Mouse (Mus musculus) ovary, postnatal 36 days (tissue): ENCODE data around the gene St6gal1.

Experiments
- DNase-seq: peaks from one replicate; pipeline ENCODE4 v3.0.0; 2022; ENCODE audit warnings: low spot score, mixed read lengths

Gene St6gal1

GRCm38 (mm10) chr16:23274005-23274404 lies 49.5 kb downstream of the St6gal1 start:
- DNase-seq: no peak

GRCm38 (mm10) chr16:23274606-23275310 lies 50.2 kb downstream of the St6gal1 start:
- DNase-seq: peak; percentile 55

DNA sequence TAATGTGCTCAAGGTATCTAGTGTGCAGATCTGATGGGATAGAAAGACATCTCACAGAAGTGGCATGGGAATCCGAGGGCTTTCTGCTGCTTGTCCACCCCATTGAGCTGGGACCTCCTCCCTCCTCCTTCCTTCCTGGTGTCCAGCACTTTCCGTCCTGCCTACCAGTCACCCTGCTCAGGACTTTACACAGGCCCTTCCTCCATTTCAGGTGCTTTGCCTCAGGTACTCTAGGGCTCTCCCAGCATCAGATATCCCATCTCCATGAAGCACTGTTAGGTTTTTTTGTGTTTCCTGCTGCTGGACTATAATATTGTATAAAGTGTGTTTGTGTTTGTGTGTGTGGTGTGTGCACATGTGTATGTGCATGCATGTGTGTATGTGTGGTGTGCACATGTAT lies 51.1 kb downstream of the St6gal1 start:
- DNase-seq: no peak

DNA sequence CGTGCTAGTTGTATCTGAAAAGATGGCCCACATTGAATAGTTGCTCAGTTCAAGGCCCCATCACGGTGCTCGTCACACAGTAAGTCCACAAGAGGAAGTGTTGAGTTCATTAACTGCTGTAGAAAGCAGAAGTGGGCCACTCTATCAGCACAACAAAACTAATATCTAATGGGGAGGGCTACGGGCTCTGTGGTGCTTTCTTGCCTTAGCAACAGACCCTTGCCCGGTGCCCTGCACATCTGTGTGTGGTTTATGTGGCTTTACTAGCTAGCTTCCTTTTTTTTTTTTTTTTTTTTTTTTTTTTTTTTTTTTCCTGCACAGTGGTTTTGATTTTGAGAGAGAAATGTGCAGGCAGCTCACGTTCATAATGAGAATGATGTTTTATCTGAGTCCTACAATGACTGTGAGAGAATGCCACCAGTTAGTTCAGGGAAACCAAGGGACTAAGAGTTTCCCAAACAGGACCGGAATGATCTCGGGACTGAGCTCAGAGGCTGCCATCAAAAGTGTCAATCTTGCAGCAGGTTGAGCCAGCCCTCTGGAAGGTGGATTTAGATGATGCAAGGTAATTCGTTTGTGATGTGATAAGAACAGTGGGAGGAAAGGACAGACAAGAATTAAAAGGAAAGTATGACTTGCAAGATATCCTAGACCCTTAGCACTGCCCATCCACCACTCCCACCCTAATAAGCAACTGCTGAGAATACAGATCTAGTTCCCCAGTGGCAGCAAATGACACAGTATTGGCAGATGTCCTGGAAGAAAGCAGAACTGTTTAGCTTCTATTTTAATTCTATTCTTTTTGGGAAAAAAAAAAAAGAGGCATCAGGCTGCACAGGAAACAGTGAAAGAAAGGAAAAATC lies 55.6 kb downstream of the St6gal1 start:
- DNase-seq: no peak

- no peak for DNase-seq
Measured at GRCm38 (mm10) chr16:23280742-23281090, 56.2 kb downstream of the St6gal1 start.

DNA sequence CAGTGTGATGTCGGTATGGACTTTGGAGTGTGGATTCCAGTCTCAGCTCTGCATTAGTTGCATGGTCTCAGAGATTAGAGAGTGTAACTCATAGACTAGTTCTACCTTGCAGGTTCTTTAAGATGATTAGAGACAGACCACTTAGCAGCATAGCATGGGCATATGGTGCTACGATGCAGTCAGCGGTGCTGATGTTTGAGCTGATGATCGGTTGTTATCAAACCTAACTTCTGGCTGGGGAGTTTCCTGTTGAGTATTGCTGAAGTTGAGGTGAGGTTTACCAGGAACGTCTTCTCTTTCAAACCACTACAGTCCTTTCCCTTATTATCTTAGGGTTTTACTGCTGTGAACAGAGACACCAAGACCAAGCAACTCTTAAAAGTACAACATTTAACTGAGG lies 57.7 kb downstream of the St6gal1 start:
- DNase-seq: no peak

DNA sequence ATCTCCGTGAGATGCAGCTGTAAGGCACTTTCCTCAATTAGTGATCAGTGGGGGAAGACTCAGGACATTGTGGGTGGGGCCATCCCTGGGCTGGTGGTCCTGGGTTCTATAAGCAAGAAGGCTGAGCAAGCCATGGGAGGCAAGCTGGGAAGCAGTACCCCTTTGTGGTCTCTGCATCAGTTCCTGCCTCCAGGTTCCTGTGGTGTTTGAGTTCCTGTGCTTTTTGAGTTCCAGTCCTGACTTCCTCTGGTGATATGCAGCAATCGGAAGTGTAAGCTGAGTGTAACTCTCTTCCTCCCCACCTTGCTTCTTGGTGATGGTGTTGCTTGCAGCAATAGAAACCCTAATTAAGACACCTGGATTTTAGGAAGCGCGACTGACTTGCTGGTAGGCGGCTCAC lies 58.4 kb downstream of the St6gal1 start:
- no peak for DNase-seq

GRCm38 (mm10) chr16:23283677-23284076 lies 59.1 kb downstream of the St6gal1 start:
- no peak for DNase-seq

DNA sequence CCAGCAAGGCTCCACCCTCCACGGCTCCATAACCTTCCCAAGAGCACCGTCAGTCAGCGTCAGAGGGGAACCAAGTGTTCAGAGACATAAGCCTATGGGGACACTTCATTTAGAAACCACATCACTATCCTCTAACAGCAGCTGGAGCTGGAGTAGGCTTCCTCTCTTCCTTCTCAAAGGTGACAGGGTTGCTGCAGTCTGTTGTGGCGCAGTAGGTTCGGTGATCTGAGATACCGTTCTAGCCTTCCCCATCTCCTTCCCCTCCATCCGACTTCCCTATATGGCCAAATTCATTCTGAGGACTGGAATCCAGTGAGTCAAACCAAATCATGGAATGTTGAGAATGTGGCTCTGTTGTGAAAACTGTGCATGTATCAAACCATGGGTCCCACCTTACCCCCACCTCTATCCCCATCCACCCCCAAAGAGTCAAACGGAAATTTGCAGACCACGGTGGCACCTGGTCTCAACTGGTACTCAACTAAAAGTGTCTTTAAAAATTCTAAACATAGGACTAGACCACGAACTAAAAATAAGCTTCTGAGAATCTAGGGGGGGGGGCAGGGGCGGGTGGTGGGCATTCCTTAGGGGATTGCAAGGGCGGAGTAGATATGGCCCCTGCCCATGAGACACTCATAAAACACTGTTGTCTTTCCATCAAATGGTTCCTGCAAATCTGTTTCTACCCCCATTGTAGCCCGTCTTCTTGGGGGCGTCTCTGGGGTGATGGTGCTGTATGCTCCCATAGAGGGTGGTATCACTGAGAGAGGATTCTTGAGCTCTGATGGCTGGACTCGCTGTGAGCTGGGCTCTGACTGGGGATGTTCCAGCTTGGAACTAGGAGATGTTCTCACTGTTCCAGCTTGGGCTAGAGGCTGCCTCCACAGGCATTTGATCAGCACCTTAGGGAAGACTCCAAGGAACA lies 60.2 kb downstream of the St6gal1 start:
- DNase-seq: no peak

DNA sequence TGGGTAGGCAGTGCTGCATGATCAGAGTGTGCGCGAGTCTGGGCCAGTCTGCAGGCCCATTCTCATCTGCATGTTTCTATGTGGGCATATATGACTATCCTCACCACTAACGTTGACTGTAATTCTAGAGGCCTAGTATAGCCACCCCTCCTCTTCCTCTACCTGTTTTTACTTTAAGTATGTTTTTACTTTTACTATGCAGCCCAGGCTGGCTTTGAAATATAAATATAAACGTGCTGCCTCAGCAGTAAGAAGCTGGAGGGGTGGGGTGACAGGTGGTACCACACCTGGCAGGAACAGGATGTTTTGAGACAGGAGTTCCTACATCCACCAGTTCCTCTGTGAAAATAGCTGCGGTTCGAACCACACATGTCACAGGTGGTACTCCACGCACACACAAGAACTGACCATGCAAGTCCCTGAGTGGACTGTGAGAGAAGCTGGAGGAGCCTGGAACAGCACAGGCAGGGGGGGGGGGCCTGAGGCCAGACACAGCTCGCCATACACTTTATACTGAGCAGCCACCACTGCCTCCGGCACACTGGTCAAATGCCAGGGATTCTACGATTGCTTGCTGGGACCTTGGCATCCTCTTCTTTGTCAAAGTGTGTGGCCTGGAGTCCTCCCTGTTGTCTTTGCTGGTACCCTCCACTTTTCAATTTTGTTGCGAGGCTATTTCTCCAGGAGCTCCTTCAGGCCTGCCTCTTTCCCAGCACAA lies 62.0 kb downstream of the St6gal1 start:
- no peak for DNase-seq

GRCm38 (mm10) chr16:23287312-23288040 lies 62.9 kb downstream of the St6gal1 start:
- DNase-seq: no peak

DNA sequence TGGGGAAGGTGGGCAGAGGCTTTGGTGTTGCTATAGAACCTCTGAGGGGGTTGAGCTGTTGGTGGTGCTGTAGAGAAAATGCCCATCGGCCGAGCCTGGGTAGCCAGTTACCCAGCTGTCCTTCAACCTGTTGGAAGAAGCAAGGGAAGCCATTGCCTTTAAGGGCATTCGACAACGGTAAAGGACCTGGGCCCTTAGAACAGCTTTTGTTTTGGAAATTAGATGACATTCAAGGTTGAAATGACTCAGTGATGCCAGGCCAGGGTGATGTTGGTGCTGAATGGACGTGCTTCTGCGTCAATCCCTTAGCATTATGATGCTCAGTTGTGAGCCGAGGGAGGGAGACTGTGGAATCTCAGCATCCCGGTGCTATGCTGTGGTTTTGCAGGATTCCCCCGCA lies 63.6 kb downstream of the St6gal1 start:
- no peak for DNase-seq

DNA sequence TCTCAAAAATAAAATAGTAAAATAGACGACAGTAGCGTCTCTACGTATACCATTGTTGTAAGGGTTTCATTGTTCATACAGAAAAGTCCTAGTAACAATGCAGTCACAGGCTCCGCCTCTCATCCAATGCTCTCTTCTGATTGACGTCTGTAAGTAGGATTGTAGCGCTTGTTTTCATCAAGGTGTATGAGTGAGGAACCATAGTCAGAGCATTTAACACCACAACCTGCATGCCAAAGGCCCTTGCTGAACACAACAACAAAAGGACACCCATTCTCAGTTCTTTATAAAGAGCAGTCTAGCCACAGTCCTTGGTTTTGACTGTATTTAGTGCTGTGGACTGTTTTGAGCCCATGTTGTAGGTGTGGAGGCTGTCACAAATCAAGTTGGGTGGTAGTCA lies 64.9 kb downstream of the St6gal1 start:
- no peak for DNase-seq

GRCm38 (mm10) chr16:23290171-23290570 lies 65.6 kb downstream of the St6gal1 start:
- DNase-seq: no peak

- DNase-seq: no peak
Measured at GRCm38 (mm10) chr16:23291521-23291920, 67.0 kb downstream of the St6gal1 start.

DNA sequence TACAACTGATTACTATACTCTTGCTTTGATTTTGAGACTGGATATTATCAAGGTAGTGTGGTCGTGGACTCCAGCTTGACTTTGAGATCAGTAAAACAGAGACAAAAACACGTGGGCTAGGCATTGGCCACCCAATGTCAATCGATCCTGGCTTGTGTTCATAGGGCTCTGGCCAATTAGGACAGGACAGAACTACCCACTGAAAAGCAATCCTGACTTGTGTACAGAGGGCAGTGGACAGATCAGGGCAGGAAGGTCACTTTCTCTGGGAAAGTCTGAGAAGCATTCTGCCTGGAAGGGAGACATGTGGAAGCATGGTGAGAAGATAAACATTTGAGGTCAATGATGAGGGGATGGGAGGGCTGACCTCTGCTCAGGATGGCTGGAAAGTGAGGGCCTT lies 69.7 kb downstream of the St6gal1 start:
- DNase-seq: no peak

- DNase-seq: no peak
Measured at GRCm38 (mm10) chr16:23294747-23295146, 70.2 kb downstream of the St6gal1 start.

DNA sequence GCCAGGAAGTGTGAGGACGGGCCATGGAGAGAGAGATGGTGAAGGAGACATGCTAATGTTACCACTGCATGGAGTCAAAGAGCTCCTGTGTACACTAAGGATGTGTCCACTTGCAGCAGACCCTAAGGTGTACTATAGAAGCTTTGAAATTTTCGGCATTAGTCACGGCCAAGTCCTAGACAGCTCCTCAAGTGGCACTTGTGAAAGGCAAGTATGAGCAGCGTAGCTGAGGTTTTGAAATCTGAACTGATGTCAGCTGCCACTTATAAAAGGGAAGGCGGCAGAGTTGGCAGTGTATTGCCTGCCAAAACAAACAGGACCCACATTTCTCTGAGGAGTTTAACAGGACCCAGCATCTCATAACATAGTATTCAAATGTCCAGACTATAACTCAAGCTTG lies 71.2 kb downstream of the St6gal1 start:
- no peak for DNase-seq

- no peak for DNase-seq
Measured at GRCm38 (mm10) chr16:23296721-23297120, 72.2 kb downstream of the St6gal1 start.

- no peak for DNase-seq
Measured at GRCm38 (mm10) chr16:23298441-23298840, 73.9 kb downstream of the St6gal1 start.

- DNase-seq: no peak
Measured at GRCm38 (mm10) chr16:23298911-23299310, 74.4 kb downstream of the St6gal1 start.
